Mouse (Mus musculus) heart, adult 11 months (tissue): ENCODE measurements around the gene Bmx.

Experiments used
- DNase-seq: peaks from one replicate; pipeline ENCODE4 v3.0.0; 2022

The Bmx gene

GRCm38 (mm10) chrX:164173880-164174279, 84.1 kb downstream of the Bmx start:
- no peak for DNase-seq

- DNase-seq: no peak
Measured at GRCm38 (mm10) chrX:164171034-164171433, 87.0 kb downstream of the Bmx start.

- DNase-seq: no peak
Measured at GRCm38 (mm10) chrX:164164681-164165080, 93.3 kb downstream of the Bmx start.

GRCm38 (mm10) chrX:164154594-164154993, 103.4 kb downstream of the Bmx start:
- DNase-seq: no peak

- no peak for DNase-seq
Measured at GRCm38 (mm10) chrX:164153606-164154005, 104.4 kb downstream of the Bmx start.

GRCm38 (mm10) chrX:164152703-164153102, 105.3 kb downstream of the Bmx start:
- peak; percentile 95 for DNase-seq

- peak; percentile 58 for DNase-seq
Measured at GRCm38 (mm10) chrX:164145463-164146250, 112.3 kb downstream of the Bmx start.
